Mouse (Mus musculus): ENCODE results near the gene Prkaca. TPM values are rescaled to one million over a fixed set of nuclear protein-coding genes. Genes with fewer than 3 reads are reported as not detected.
A peak's percentile ranks its signal among the peaks of the same experiment; 100 is the strongest.

Prkaca gene
- total RNA-seq, 2 experiments from 2014 or later: 261 to 268 TPM

- no peak for DNase-seq (ENCODE audit: low spot score in 2 of 2)
These were observed 51.4 kb downstream of the Prkaca start for GRCm38 (mm10) chr8:84024171-84024570.

GRCm38 (mm10) chr8:84025863-84026262 lies 53.1 kb downstream of the Prkaca start:
- peak in 1 of 2 experiments; percentile 40 for DNase-seq (ENCODE audit: low spot score in 2 of 2)

- DNase-seq (ENCODE audit: low spot score in 2 of 2): no peak
These were observed 54.7 kb downstream of the Prkaca start for GRCm38 (mm10) chr8:84027449-84027848.

- no peak for DNase-seq (ENCODE audit: low spot score in 2 of 2)
These were observed 56.5 kb downstream of the Prkaca start for GRCm38 (mm10) chr8:84029272-84029671.

GRCm38 (mm10) chr8:84032777-84033176 lies 60.0 kb downstream of the Prkaca start:
- DNase-seq (ENCODE audit: low spot score in 2 of 2): no peak

GRCm38 (mm10) chr8:84038015-84038414 lies 65.2 kb downstream of the Prkaca start:
- DNase-seq (ENCODE audit: low spot score in 2 of 2): no peak

- DNase-seq (ENCODE audit: low spot score in 2 of 2): peak; percentile 79 to 85
These were observed 66.3 kb downstream of the Prkaca start for GRCm38 (mm10) chr8:84039050-84039449.

- peak; percentile 41 to 42 for DNase-seq (ENCODE audit: low spot score in 2 of 2)
These were observed 69.5 kb downstream of the Prkaca start, which contains the start of gene Il27ra for GRCm38 (mm10) chr8:84042066-84042947. Il27ra (minus strand) TSS chr8:84042589.

GRCm38 (mm10) chr8:84042948-84043342 lies 70.2 kb downstream of the Prkaca start:
- DNase-seq (ENCODE audit: low spot score in 2 of 2): no peak

GRCm38 (mm10) chr8:84044103-84044502 lies 71.3 kb downstream of the Prkaca start:
- no peak for DNase-seq (ENCODE audit: low spot score in 2 of 2)

GRCm38 (mm10) chr8:84044900-84045299 lies 72.1 kb downstream of the Prkaca start, which contains the start of gene Rln3:
Rln3 (minus strand) TSS chr8:84045000.
- no peak for DNase-seq (ENCODE audit: low spot score in 2 of 2)

Small RNA genes lying within 50 kb of the gene (microRNA-seq; reads per million reads assigned to microRNA genes)
- gene Gm44330 (0 reads per million in 2 experiments), gene Gm44450 (0 to 1.7 reads per million in 2 experiments), gene Mir1199 (1.1 to 1.4 reads per million in 2 experiments), gene Mir8111 (1.7 to 3.4 reads per million in 2 experiments)

Other genes with a start within 250 kb of the Prkaca start
- gene Adgre5, start 231.7 kb upstream of the Prkaca start, total RNA-seq (2021): 10 to 100 TPM; 11.9 to 12.6 TPM
- 100 to 1,000 TPM; 345 to 352 TPM for gene Adgrl1, start 72.9 kb upstream of the Prkaca start, total RNA-seq (2021)
- gene Gm10644, start 17.8 kb upstream of the Prkaca start, total RNA-seq (2021): under 1 TPM; 0.17 to 0.25 TPM
- gene Asf1b, start 17.5 kb upstream of the Prkaca start, total RNA-seq (2021): 1 to 10 TPM; 1.1 TPM
- 10 to 100 TPM; 51.0 to 52.7 TPM for gene Samd1, start 24.7 kb downstream of the Prkaca start, total RNA-seq (2021)
- gene 1700067K01Rik, start 28.5 kb downstream of the Prkaca start, total RNA-seq (2021): 1 to 10 TPM in 1 of 2 experiments, under 1 TPM in 1; 0.39 to 1.2 TPM
- gene 2210011C24Rik, start 39.2 kb downstream of the Prkaca start, total RNA-seq (2021): 1 to 10 TPM; 2.5 to 2.8 TPM
- 1 to 10 TPM; 4.1 to 7.9 TPM for gene Palm3, start 48.5 kb downstream of the Prkaca start, total RNA-seq (2021)
- gene Il27ra, start 69.6 kb downstream of the Prkaca start, total RNA-seq (2021): 1 to 10 TPM; 1.6 to 1.8 TPM
- gene Rln3, start 72.0 kb downstream of the Prkaca start, total RNA-seq (2021): not detected
- 1 to 10 TPM; 4.7 to 5.0 TPM for gene Gm10643, start 92.1 kb downstream of the Prkaca start, total RNA-seq (2021)
- gene Rfx1, start 93.8 kb downstream of the Prkaca start, total RNA-seq (2021): 10 to 100 TPM; 20.1 to 21.0 TPM
- 10 to 100 TPM; 20.5 to 21.9 TPM for gene Dcaf15, start 131.8 kb downstream of the Prkaca start, total RNA-seq (2021)
- gene Podnl1, start 153.0 kb downstream of the Prkaca start, total RNA-seq (2021): not detected
- gene Cc2d1a, start 174.9 kb downstream of the Prkaca start, total RNA-seq (2021): 10 to 100 TPM; 46.9 to 53.9 TPM
- 1 to 10 TPM; 1.1 TPM for gene 4930432K21Rik, start 175.0 kb downstream of the Prkaca start, total RNA-seq (2021)
- gene Nanos3, start 212.2 kb downstream of the Prkaca start, total RNA-seq (2021): 1 to 10 TPM; 3.8 to 4.4 TPM